Mouse (Mus musculus) C2C12 (cell line): Measurements from ENCODE around the gene Nat8.

Experiments used
- CEBPB ChIP-seq: IDR thresholded peaks from one replicate; pipeline ENCODE4 v1.6.1; 2011; ENCODE audit warnings: low read depth, mild to moderate bottlenecking, control low read depth, moderate library complexity
- CTCF ChIP-seq: IDR thresholded peaks from one replicate; pipeline ENCODE4 v1.5.1; 2011; ENCODE audit not compliant: control insufficient read depth, insufficient read depth, insufficient read length
- MAX ChIP-seq: IDR thresholded peaks from one replicate; pipeline ENCODE4 v1.6.1; 2011; ENCODE audit warnings: mild to moderate bottlenecking, control low read depth
- MYOD1 ChIP-seq: IDR thresholded peaks from one replicate; pipeline ENCODE4 v1.6.1; 2011; ENCODE audit warnings: low read depth; ENCODE audit not compliant: control insufficient read depth, insufficient read length
- MYOG ChIP-seq: IDR thresholded peaks from one replicate; pipeline ENCODE4 v1.6.1; 2011; ENCODE audit not compliant: control insufficient read depth, insufficient read length; ENCODE audit errors: extremely low read depth
- USF1 ChIP-seq: IDR thresholded peaks from one replicate; pipeline ENCODE4 v1.6.1; 2011; ENCODE audit warnings: low read depth, mild to moderate bottlenecking, control low read depth, moderate library complexity

DNA sequence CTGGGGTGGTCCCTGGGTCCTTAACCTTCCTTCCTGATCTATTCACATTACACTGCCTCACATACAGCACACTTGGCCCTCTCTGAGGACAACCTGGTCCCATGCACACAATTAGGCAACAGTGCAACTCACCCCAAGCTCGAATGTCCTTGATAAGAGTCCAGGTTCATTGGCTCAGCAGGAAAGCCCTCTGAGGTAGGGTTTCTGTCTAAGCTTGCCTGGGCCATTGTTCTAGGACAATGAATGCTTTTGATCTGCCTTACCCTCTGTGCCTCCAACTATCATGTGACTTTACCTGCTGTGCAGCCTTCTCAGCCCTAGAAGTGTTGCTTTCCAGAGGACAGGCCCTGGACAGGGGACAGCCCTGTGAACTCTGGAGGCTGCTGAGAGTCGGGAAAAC is 17.4 kb upstream of the Nat8 start:
- TF ChIP-seq MYOD1, result no peak
- TF ChIP-seq MYOG, result no peak
- TF ChIP-seq CTCF, result no peak
- TF ChIP-seq MAX, result no peak
- TF ChIP-seq USF1, result no peak
- no peak for TF ChIP-seq CEBPB
